Mouse (Mus musculus) heart, embryonic 16.5 days (tissue): ENCODE results near the gene Gpatch8. TPM values are rescaled to one million over a fixed set of nuclear protein-coding genes. Genes with fewer than 3 reads are reported as not detected.

ENCODE experiments used
- ATAC-seq: fragments of 200-750 bp; cut with Nextera tagmentation; replicated peaks from 2 replicates; pipeline ENCODE4 v1.8.0; 2017; ENCODE audit warnings: moderate number of reproducible peaks; ENCODE audit not compliant: insufficient read depth, low FRiP score; ENCODE audit errors: extremely low read depth
- H3K27ac ChIP-seq: fragments of 300-500 bp; sonication (generic); 2 replicates; pipeline ENCODE4 v1.5.1; 2014; ENCODE audit warnings: mild to moderate bottlenecking, low read length, control low read depth, moderate library complexity
- H3K27me3 ChIP-seq: fragments of 300-500 bp; sonication (generic); 2 replicates; pipeline ENCODE4 v1.6.1; 2014; ENCODE audit warnings: low read length, mixed read lengths; ENCODE audit not compliant: control insufficient read depth, insufficient read depth
- H3K36me3 ChIP-seq: fragments of 300-500 bp; sonication (generic); 2 replicates; pipeline ENCODE4 v1.6.1; 2014; ENCODE audit not compliant: control insufficient read depth, insufficient read depth
- H3K4me1 ChIP-seq: fragments of 300-500 bp; sonication (generic); 2 replicates; pipeline ENCODE4 v1.6.1; 2014; ENCODE audit warnings: low read length, mixed read lengths; ENCODE audit not compliant: control insufficient read depth, insufficient read depth
- H3K4me2 ChIP-seq: fragments of 300-500 bp; sonication (generic); 2 replicates; pipeline ENCODE4 v1.6.1; 2014; ENCODE audit warnings: low read depth, mild to moderate bottlenecking, control low read depth, low read length
- H3K4me3 ChIP-seq: fragments of 300-500 bp; sonication (generic); 2 replicates; pipeline ENCODE4 v1.5.1; 2014; ENCODE audit warnings: mild to moderate bottlenecking, control low read depth, low read length
- H3K9ac ChIP-seq: fragments of 300-500 bp; sonication (generic); 2 replicates; pipeline ENCODE4 v1.6.1; 2014; ENCODE audit warnings: low read length, control low read depth
- H3K9me3 ChIP-seq: fragments of 300-500 bp; sonication (generic); replicated peaks from 2 replicates; pipeline ENCODE4 v1.6.1; 2016; ENCODE audit warnings: low read length; ENCODE audit not compliant: control insufficient read depth
- WGBS: fragments of 180-500 bp; shearing (Covaris S2); extraction: QIAGEN DNeasy Blood & Tissue Kit; methylation state at CpG from one replicate; pipeline ENCODE4 v1.1.7; 2014; 5-methylcytosine and 5-hydroxymethylcytosine counted together
- polyA plus RNA-seq: library from polyadenylated mRNA; unstranded; fragments of >200 nt; fragmentation: Nextera tagmentation; extraction: Ambion mirVana; gene quantifications from 2 replicates; pipeline ENCODE4 v1.2.1, GENCODE M21; 2015

Gpatch8 gene
- 33.9 and 39.2 TPM in 2 replicates for polyA plus RNA-seq

GRCm38 (mm10) chr11:102556031-102556715 is at the start of gene Gpatch8:
Gene Gpatch8, minus strand, starts transcription at chr11:102556392.
- ATAC-seq, result peak; percentile 98
- Histone ChIP-seq H3K9ac (peak within 1 kb of the TSS; percentile 98), H3K4me1 (peaks cover 15% of the 10 kb centered on the region), H3K27me3 (no peaks in the 10 kb centered on the region), H3K9me3 (no peaks in the 10 kb centered on the region), H3K4me2 (peak within 1 kb of the TSS; percentile 88), H3K4me3 (peak within 1 kb of the TSS; percentile 95), H3K27ac (peak within 1 kb of the TSS; percentile 95), H3K36me3 (no peaks in the 10 kb centered on the region)
- WGBS, result under 1% methylated on average over 55 of the region's 55 CpGs

- Histone ChIP-seq H3K36me3 (no peaks in the 10 kb centered on the region), H3K9me3 (no peaks in the 10 kb centered on the region), H3K4me3 (peak overlapping the region; percentile 62), H3K4me1 (peaks cover 19% of the 10 kb centered on the region), H3K4me2 (peak overlapping the region; percentile 78), H3K27ac (peak overlapping the region; percentile 94), H3K9ac (peak overlapping the region; percentile 80), H3K27me3 (no peaks in the 10 kb centered on the region)
- WGBS, result under 1% methylated on average over 74 of the region's 74 CpGs
- peak; percentile 21; the same call in 1 of the 2 replicates for ATAC-seq
Observed at GRCm38 (mm10) chr11:102604777-102605552, 48.8 kb upstream of the Gpatch8 start.

- 0% methylated on average over 29 of the region's 31 CpGs for WGBS
- Histone ChIP-seq H3K36me3 (no peaks in the 10 kb centered on the region), H3K4me1 (peaks cover 15% of the 10 kb centered on the region), H3K9ac (peak within 1 kb of the TSS; percentile 80), H3K27me3 (no peaks in the 10 kb centered on the region), H3K27ac (peak within 1 kb of the TSS; percentile 96), H3K4me2 (peak within 1 kb of the TSS; percentile 78), H3K9me3 (no peaks in the 10 kb centered on the region), H3K4me3 (peak within 1 kb of the TSS; percentile 62)
- ATAC-seq, result peak; percentile 91
Observed at GRCm38 (mm10) chr11:102604010-102604584, 47.9 kb upstream of the Gpatch8 start, which contains the start of gene Fzd2. Gene Fzd2, plus strand, starts transcription at chr11:102604396.

GRCm38 (mm10) chr11:102603496-102603850 is 47.3 kb upstream of the Gpatch8 start:
- peak overlapping the region; percentile 77 for H3K9ac ChIP-seq
- H3K9me3 ChIP-seq, result no peaks in the 10 kb centered on the region
- H3K4me1 ChIP-seq, result peaks cover 8% of the 10 kb centered on the region
- no peaks in the 10 kb centered on the region for H3K27me3 ChIP-seq
- no peaks in the 10 kb centered on the region for H3K36me3 ChIP-seq
- WGBS, result 2% methylated on average over 10 of the region's 10 CpGs
- ATAC-seq, result peak; percentile 63
- H3K4me2 ChIP-seq, result peak overlapping the region; percentile 77
- peak overlapping the region; percentile 96 for H3K27ac ChIP-seq
- peak overlapping the region; percentile 62 for H3K4me3 ChIP-seq

- H3K9me3 ChIP-seq, result no peaks in the 10 kb centered on the region
- 10% methylated on average over 13 of the region's 13 CpGs for WGBS
- peak overlapping the region; percentile 77 for H3K4me2 ChIP-seq
- no peaks in the 10 kb centered on the region for H3K36me3 ChIP-seq
- H3K27ac ChIP-seq, result peak overlapping the region; percentile 96
- peak overlapping the region; percentile 77 for H3K9ac ChIP-seq
- H3K27me3 ChIP-seq, result no peaks in the 10 kb centered on the region
- peaks cover 3% of the 10 kb centered on the region; the same call in 1 of the 2 replicates for H3K4me1 ChIP-seq
- no peak for ATAC-seq
- peak overlapping the region; percentile 62 for H3K4me3 ChIP-seq
Observed at GRCm38 (mm10) chr11:102602816-102603495, 46.8 kb upstream of the Gpatch8 start.

- H3K27ac ChIP-seq, result no peak overlapping the region
- no peak for ATAC-seq
- no peaks in the 10 kb centered on the region for H3K36me3 ChIP-seq
- no peaks in the 10 kb centered on the region for H3K27me3 ChIP-seq
- no peaks in the 10 kb centered on the region for H3K9me3 ChIP-seq
- 85% methylated on average over 3 of the region's 3 CpGs for WGBS
- no peak overlapping the region for H3K4me3 ChIP-seq
- no peak overlapping the region for H3K9ac ChIP-seq
- H3K4me1 ChIP-seq, result no peaks in the 10 kb centered on the region
- no peak overlapping the region for H3K4me2 ChIP-seq
Observed at GRCm38 (mm10) chr11:102599912-102600311, 43.7 kb upstream of the Gpatch8 start.

- Histone ChIP-seq H3K27me3 (no peaks in the 10 kb centered on the region), H3K27ac (no peak overlapping the region), H3K4me3 (no peak overlapping the region), H3K4me1 (no peaks in the 10 kb centered on the region), H3K36me3 (no peaks in the 10 kb centered on the region), H3K9ac (peak overlapping the region; percentile 11), H3K4me2 (no peak overlapping the region), H3K9me3 (no peaks in the 10 kb centered on the region)
- no peak for ATAC-seq
- 32% methylated on average over 3 of the region's 4 CpGs for WGBS
Observed at GRCm38 (mm10) chr11:102595341-102595820, 39.2 kb upstream of the Gpatch8 start.

GRCm38 (mm10) chr11:102587554-102587953 is 31.4 kb upstream of the Gpatch8 start:
- Histone ChIP-seq H3K4me3 (no peak overlapping the region), H3K9ac (no peak overlapping the region), H3K4me1 (peaks cover 6% of the 10 kb centered on the region), H3K9me3 (no peaks in the 10 kb centered on the region), H3K4me2 (no peak overlapping the region), H3K27me3 (no peaks in the 10 kb centered on the region), H3K36me3 (no peaks in the 10 kb centered on the region), H3K27ac (no peak overlapping the region)
- no peak for ATAC-seq
- WGBS, result 78% methylated on average over 3 of the region's 3 CpGs
